Mouse (Mus musculus) stomach, postnatal 0 days (tissue): ENCODE results near the gene C1ql4. TPM values are rescaled to one million over a fixed set of nuclear protein-coding genes. Genes with fewer than 3 reads are reported as not detected.

Experiments used
- ATAC-seq: fragments of 200-750 bp; cut with Nextera tagmentation; 2 replicates; pipeline ENCODE4 v1.8.0; 2017; ENCODE audit not compliant: low FRiP score, low TSS enrichment
- DNase-seq: peaks from one replicate; pipeline ENCODE4 v3.0.0-alpha.2; 2016; ENCODE audit warnings: low spot score
- H3K27ac ChIP-seq: fragments of 300-500 bp; sonication (generic); replicated peaks from 2 replicates; pipeline ENCODE4 v1.5.1; 2014; ENCODE audit warnings: mild to moderate bottlenecking, control low read depth
- H3K27me3 ChIP-seq: fragments of 300-500 bp; sonication (generic); 2 replicates; pipeline ENCODE4 v1.6.1; 2014; ENCODE audit warnings: low read length; ENCODE audit not compliant: control insufficient read depth, insufficient read depth
- H3K36me3 ChIP-seq: fragments of 300-500 bp; sonication (generic); 2 replicates; pipeline ENCODE4 v1.6.1; 2014; ENCODE audit warnings: low read length, mixed read lengths; ENCODE audit not compliant: control insufficient read depth, insufficient read depth
- H3K4me1 ChIP-seq: fragments of 300-500 bp; sonication (generic); replicated peaks from 2 replicates; pipeline ENCODE4 v1.6.1; 2014; ENCODE audit warnings: antibody characterized with exemption; ENCODE audit not compliant: control insufficient read depth, insufficient read depth
- H3K4me2 ChIP-seq: fragments of 300-500 bp; sonication (generic); replicated peaks from 2 replicates; pipeline ENCODE4 v1.6.1; 2014; ENCODE audit warnings: low read depth, mild to moderate bottlenecking, control low read depth, moderate library complexity
- H3K4me3 ChIP-seq: fragments of 300-500 bp; sonication (generic); 2 replicates; pipeline ENCODE4 v1.5.1; 2014; ENCODE audit warnings: low read depth, low read length, control low read depth
- H3K9ac ChIP-seq: fragments of 300-500 bp; sonication (generic); 2 replicates; pipeline ENCODE4 v1.6.1; 2014; ENCODE audit warnings: mild to moderate bottlenecking, low read length, control low read depth, mixed read lengths
- H3K9me3 ChIP-seq: fragments of 300-500 bp; sonication (generic); 2 replicates; pipeline ENCODE4 v1.6.1; 2016; ENCODE audit warnings: low read length; ENCODE audit not compliant: control insufficient read depth
- CTCF ChIP-seq: IDR thresholded peaks from 2 replicates; pipeline ENCODE4 v1.5.1; 2016; ENCODE audit warnings: antibody characterized with exemption, low read depth, mild to moderate bottlenecking, moderate library complexity
- EP300 ChIP-seq: optimal IDR thresholded peaks from 2 replicates; pipeline ENCODE3; 2016; ENCODE audit warnings: antibody characterized with exemption
- WGBS: fragments of 180-500 bp; shearing (Covaris S2); extraction: QIAGEN DNeasy Blood & Tissue Kit; methylation state at CpG from one replicate; pipeline ENCODE4 v1.1.7; 2014; 5-methylcytosine and 5-hydroxymethylcytosine counted together
- polyA plus RNA-seq: library from polyadenylated mRNA; unstranded; fragments of >200 nt; fragmentation: Nextera tagmentation; extraction: Ambion mirVana; gene quantifications from 2 replicates; pipeline ENCODE4 v1.2.1, GENCODE M21; 2015

C1ql4 gene
- polyA plus RNA-seq, 1 experiment from 2014 or later: not detected

GRCm38 (mm10) chr15:99092870-99093269 lies 5.3 kb upstream of the C1ql4 start, which contains the start of gene Dnajc22:
TSS of gene Dnajc22 (plus strand) at chr15:99093170.
- no peak within 1 kb of the TSS for H3K27ac ChIP-seq
- peaks cover 3% of the 10 kb centered on the region; the same call in 1 of the 2 replicates for H3K4me1 ChIP-seq
- 74% methylated on average over 8 of the region's 8 CpGs for WGBS
- DNase-seq (no peak), ATAC-seq (no peak)
- peak within 1 kb of the TSS; percentile 31 for H3K9ac ChIP-seq
- H3K36me3 ChIP-seq: no peaks in the 10 kb centered on the region
- peaks cover 28% of the 10 kb centered on the region; the same call in 1 of the 2 replicates for H3K27me3 ChIP-seq
- H3K4me3 ChIP-seq: peak within 1 kb of the TSS; percentile 38
- H3K9me3 ChIP-seq: no peaks in the 10 kb centered on the region
- TF ChIP-seq CTCF (no peak), EP300 (no peak)
- peak within 1 kb of the TSS; percentile 64 for H3K4me2 ChIP-seq

GRCm38 (mm10) chr15:99089069-99089468 lies 1.5 kb upstream of the C1ql4 start:
- peaks cover 23% of the 10 kb centered on the region; the same call in 1 of the 2 replicates for H3K27me3 ChIP-seq
- H3K36me3 ChIP-seq: no peaks in the 10 kb centered on the region
- no peaks in the 10 kb centered on the region for H3K9me3 ChIP-seq
- H3K4me2 ChIP-seq: peak overlapping the region; percentile 45; the same call in 1 of the 2 replicates
- no peak overlapping the region for H3K27ac ChIP-seq
- 29% methylated on average over 14 of the region's 14 CpGs for WGBS
- H3K9ac ChIP-seq: no peak overlapping the region
- H3K4me3 ChIP-seq: no peak overlapping the region
- DNase-seq (no peak), ATAC-seq (no peak)
- no peak for TF ChIP-seq EP300
- TF ChIP-seq CTCF: no peak
- 0 out of 2 replicates have a peak, but pooled peaks cover 3% of the 10 kb centered on the region for H3K4me1 ChIP-seq

GRCm38 (mm10) chr15:99088292-99088691 lies 675 bp upstream of the C1ql4 start:
- Histone ChIP-seq H3K4me3 (peak overlapping the region; percentile 27), H3K9ac (0 out of 2 replicates have a peak overlapping the region, but pooled peaks have one; percentile 31)
- WGBS: 1% methylated on average over 26 of the region's 27 CpGs

GRCm38 (mm10) chr15:99085997-99086396 lies 1.6 kb downstream of the C1ql4 start:
- H3K4me1 ChIP-seq: no peaks in the 10 kb centered on the region
- TF ChIP-seq EP300 (no peak), CTCF (no peak)
- H3K27me3 ChIP-seq: peaks cover 18% of the 10 kb centered on the region; the same call in 1 of the 2 replicates
- no peak overlapping the region for H3K4me2 ChIP-seq
- 85% methylated on average over 4 of the region's 4 CpGs for WGBS
- H3K9me3 ChIP-seq: no peaks in the 10 kb centered on the region
- no peak overlapping the region for H3K9ac ChIP-seq
- no peak for ATAC-seq
- no peak overlapping the region for H3K27ac ChIP-seq
- no peak for DNase-seq
- no peaks in the 10 kb centered on the region; the same call in 1 of the 2 replicates for H3K36me3 ChIP-seq
- no peak overlapping the region for H3K4me3 ChIP-seq

More at GRCm38 (mm10) chr15:99088292-99088691, 675 bp upstream of the C1ql4 start:
- Histone ChIP-seq H3K9me3 (no peaks in the 10 kb centered on the region), H3K4me2 (peak overlapping the region; percentile 45), H3K27ac (no peak overlapping the region), H3K27me3 (peaks cover 23% of the 10 kb centered on the region; the same call in 1 of the 2 replicates), H3K4me1 (no peaks in the 10 kb centered on the region), H3K36me3 (no peaks in the 10 kb centered on the region)
- TF ChIP-seq EP300 (no peak), CTCF (peak; percentile 87)
- ATAC-seq (peak; percentile 79), DNase-seq (peak; percentile 89)

GRCm38 (mm10) chr15:99084618-99085017 lies 3.0 kb downstream of the C1ql4 start:
- Histone ChIP-seq H3K27me3 (peaks cover 18% of the 10 kb centered on the region; the same call in 1 of the 2 replicates), H3K4me3 (no peak overlapping the region), H3K4me1 (no peaks in the 10 kb centered on the region), H3K9me3 (no peaks in the 10 kb centered on the region), H3K4me2 (no peak overlapping the region), H3K36me3 (no peaks in the 10 kb centered on the region; the same call in 1 of the 2 replicates), H3K27ac (no peak overlapping the region), H3K9ac (no peak overlapping the region)
- DNase-seq (no peak), ATAC-seq (no peak)
- whole genome bisulfite sequencing: 23% methylated on average over 19 of the region's 19 CpGs
- no peak for TF ChIP-seq EP300
- no peak for TF ChIP-seq CTCF

- Histone ChIP-seq H3K4me2 (no peak overlapping the region), H3K9me3 (no peaks in the 10 kb centered on the region), H3K9ac (no peak overlapping the region), H3K36me3 (no peaks in the 10 kb centered on the region; the same call in 1 of the 2 replicates), H3K27ac (no peak overlapping the region), H3K27me3 (peaks cover 16% of the 10 kb centered on the region; the same call in 1 of the 2 replicates), H3K4me1 (no peaks in the 10 kb centered on the region), H3K4me3 (no peak overlapping the region)
- ATAC-seq: no peak
- no peak for DNase-seq
- TF ChIP-seq EP300 (no peak), CTCF (no peak)
- 17% methylated on average over 11 of the region's 11 CpGs for WGBS
Measured at GRCm38 (mm10) chr15:99083867-99084557, 3.6 kb downstream of the C1ql4 start.
